Mouse (Mus musculus): ENCODE results near the gene Grid2. TPM values are rescaled to one million over a fixed set of nuclear protein-coding genes. Genes with fewer than 3 reads are reported as not detected.
A peak's percentile ranks its signal among the peaks of the same experiment; 100 is the strongest.

The Grid2 gene
- polyA plus RNA-seq, 1 experiment from 2014 or later = 3.9 TPM

GRCm38 (mm10) chr6:64728499-64729198 is 1473.0 kb downstream of the Grid2 start, which contains the start of gene Atoh1:
Atoh1 (plus strand) TSS chr6:64729125.
- 0 out of 2 replicates have a peak within 1 kb of the TSS, but pooled peaks have one; percentile 24 for H3K9ac ChIP-seq (replicated peaks)
- under 1% methylated on average over 34 of the region's 34 CpGs for WGBS
- H3K27ac ChIP-seq (replicated peaks) = no peak within 1 kb of the TSS
- H3K4me1 ChIP-seq = peaks cover 31% of the 10 kb centered on the region
- peaks cover 63% of the 10 kb centered on the region for H3K27me3 ChIP-seq
- H3K36me3 ChIP-seq = no peaks in the 10 kb centered on the region
- peak within 1 kb of the TSS; percentile 42 for H3K4me3 ChIP-seq
- ATAC-seq (replicated peaks) = peak; percentile 83
- H3K4me2 ChIP-seq (replicated peaks) = peak within 1 kb of the TSS; percentile 79
- no peaks in the 10 kb centered on the region for H3K9me3 ChIP-seq

DNA sequence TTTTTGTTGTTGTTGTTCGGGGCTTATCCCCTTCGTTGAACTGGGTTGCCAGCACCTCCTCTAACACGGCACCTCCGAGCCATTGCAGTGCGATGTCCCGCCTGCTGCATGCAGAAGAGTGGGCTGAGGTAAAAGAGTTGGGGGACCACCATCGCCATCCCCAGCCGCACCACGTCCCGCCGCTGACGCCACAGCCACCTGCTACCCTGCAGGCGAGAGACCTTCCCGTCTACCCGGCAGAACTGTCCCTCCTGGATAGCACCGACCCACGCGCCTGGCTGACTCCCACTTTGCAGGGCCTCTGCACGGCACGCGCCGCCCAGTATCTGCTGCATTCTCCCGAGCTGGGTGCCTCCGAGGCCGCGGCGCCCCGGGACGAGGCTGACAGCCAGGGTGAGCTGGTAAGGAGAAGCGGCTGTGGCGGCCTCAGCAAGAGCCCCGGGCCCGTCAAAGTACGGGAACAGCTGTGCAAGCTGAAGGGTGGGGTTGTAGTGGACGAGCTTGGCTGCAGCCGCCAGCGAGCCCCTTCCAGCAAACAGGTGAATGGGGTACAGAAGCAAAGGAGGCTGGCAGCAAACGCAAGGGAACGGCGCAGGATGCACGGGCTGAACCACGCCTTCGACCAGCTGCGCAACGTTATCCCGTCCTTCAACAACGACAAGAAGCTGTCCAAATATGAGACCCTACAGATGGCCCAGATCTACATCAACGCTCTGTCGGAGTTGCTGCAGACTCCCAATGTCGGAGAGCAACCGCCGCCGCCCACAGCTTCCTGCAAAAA is 1473.7 kb downstream of the Grid2 start:
- Histone ChIP-seq H3K9ac (replicated peaks) (0 out of 2 replicates have a peak overlapping the region, but pooled peaks have one; percentile 24), H3K4me1 (peaks cover 38% of the 10 kb centered on the region), H3K4me2 (replicated peaks) (peak overlapping the region; percentile 79), H3K36me3 (no peaks in the 10 kb centered on the region), H3K4me3 (peak overlapping the region; percentile 42), H3K27me3 (peaks cover 70% of the 10 kb centered on the region), H3K27ac (replicated peaks) (no peak overlapping the region), H3K9me3 (no peaks in the 10 kb centered on the region)
- ATAC-seq (replicated peaks) = peak; percentile 71
- WGBS = under 1% methylated on average over 50 of the region's 53 CpGs

- Histone ChIP-seq H3K36me3 (no peaks in the 10 kb centered on the region), H3K9ac (replicated peaks) (no peak overlapping the region), H3K9me3 (no peaks in the 10 kb centered on the region), H3K27me3 (peaks cover 73% of the 10 kb centered on the region), H3K4me1 (peaks cover 43% of the 10 kb centered on the region), H3K4me2 (replicated peaks) (peak overlapping the region; percentile 79), H3K27ac (replicated peaks) (no peak overlapping the region), H3K4me3 (peak overlapping the region; percentile 42)
- ATAC-seq (replicated peaks) = 0 out of 2 replicates have a peak, but pooled peaks have one; percentile 8
- WGBS = under 1% methylated on average over 19 of the region's 19 CpGs
Measured at GRCm38 (mm10) chr6:64730030-64730429, 1474.4 kb downstream of the Grid2 start.

DNA sequence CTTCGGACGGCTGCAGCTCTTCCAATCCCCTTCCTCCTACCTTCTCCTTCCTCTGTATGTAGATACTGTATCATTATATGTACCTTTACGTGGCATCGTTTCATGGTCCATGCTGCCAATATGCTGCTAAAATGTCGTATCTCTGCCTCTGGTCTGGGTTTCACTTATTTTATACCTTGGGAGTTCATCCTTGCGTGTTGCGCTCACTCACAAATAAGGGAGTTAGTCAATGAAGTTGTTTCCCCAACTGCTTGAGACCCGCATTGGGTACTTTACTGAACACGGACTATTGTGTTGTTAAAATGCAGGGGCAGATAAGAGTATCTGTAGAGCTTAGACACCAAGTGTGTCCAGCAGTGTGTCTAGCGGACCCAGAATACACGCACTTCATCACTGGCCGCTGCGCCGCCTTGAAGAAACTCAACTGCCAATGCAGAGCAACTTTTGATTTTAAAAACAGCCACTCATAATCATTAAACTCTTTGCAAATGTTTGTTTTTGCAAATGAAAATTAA is 1474.9 kb downstream of the Grid2 start:
- H3K27me3 ChIP-seq = peaks cover 78% of the 10 kb centered on the region
- H3K4me1 ChIP-seq = peaks cover 43% of the 10 kb centered on the region
- H3K9me3 ChIP-seq = no peaks in the 10 kb centered on the region
- 2% methylated on average over 14 of the region's 14 CpGs for WGBS
- no peak for ATAC-seq (replicated peaks)
- no peak overlapping the region for H3K4me3 ChIP-seq
- no peak overlapping the region for H3K27ac ChIP-seq (replicated peaks)
- H3K36me3 ChIP-seq = no peaks in the 10 kb centered on the region
- H3K4me2 ChIP-seq (replicated peaks) = peak overlapping the region; percentile 79; the same call in 1 of the 2 replicates
- no peak overlapping the region for H3K9ac ChIP-seq (replicated peaks)

DNA sequence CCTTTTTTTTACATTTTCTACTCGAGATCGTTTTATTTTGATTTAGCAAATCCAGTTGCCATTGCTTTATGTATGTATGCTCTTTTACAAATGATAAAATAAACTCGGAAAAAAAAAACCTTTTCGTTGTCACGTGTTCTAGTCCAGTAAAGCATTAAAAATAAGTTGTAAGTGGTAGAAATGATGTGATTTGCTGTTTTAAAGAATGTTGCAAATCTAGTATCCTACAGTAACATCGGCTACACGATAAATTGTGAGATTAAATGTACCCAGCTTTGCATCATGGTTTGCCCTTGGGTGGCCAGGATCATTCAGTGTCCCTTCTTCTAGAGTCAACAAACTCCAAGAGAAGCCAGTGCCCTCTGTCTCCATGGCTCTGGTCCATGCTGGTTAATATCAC is 1475.5 kb downstream of the Grid2 start:
- H3K27ac ChIP-seq (replicated peaks) = no peak overlapping the region
- peaks cover 82% of the 10 kb centered on the region for H3K27me3 ChIP-seq
- no peak overlapping the region for H3K9ac ChIP-seq (replicated peaks)
- H3K4me2 ChIP-seq (replicated peaks) = no peak overlapping the region
- H3K4me3 ChIP-seq = no peak overlapping the region
- no peak for ATAC-seq (replicated peaks)
- H3K9me3 ChIP-seq = no peaks in the 10 kb centered on the region
- H3K4me1 ChIP-seq = peaks cover 43% of the 10 kb centered on the region
- WGBS = 6% methylated on average over 7 of the region's 7 CpGs
- no peaks in the 10 kb centered on the region for H3K36me3 ChIP-seq

GRCm38 (mm10) chr6:64731621-64732320 is 1476.1 kb downstream of the Grid2 start:
- H3K4me1 ChIP-seq = peaks cover 43% of the 10 kb centered on the region
- no peaks in the 10 kb centered on the region for H3K9me3 ChIP-seq
- H3K27ac ChIP-seq (replicated peaks) = no peak overlapping the region
- no peak overlapping the region for H3K9ac ChIP-seq (replicated peaks)
- WGBS = under 1% methylated on average over 8 of the region's 8 CpGs
- H3K4me3 ChIP-seq = no peak overlapping the region
- H3K27me3 ChIP-seq = peaks cover 83% of the 10 kb centered on the region
- no peak for ATAC-seq (replicated peaks)
- H3K4me2 ChIP-seq (replicated peaks) = no peak overlapping the region
- no peaks in the 10 kb centered on the region for H3K36me3 ChIP-seq

DNA sequence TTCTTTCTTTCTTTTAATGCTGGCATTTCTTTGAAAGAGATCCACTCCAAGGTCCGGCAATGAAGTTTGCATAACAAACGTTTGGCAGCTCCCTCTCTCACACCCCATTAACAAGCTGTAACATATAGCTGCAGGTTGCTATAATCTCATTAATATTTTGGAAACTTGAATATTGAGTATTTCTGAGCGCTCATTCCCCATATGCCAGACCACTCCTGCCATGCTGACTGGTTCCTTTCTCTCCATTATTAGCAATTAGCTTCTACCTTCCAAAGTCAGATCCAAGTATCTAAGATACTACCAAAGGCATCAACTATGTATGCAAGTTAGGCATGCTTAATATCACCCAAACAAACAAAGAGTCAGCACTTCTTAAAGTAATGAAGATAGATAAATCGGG is 1477.6 kb downstream of the Grid2 start:
- no peaks in the 10 kb centered on the region for H3K36me3 ChIP-seq
- H3K27ac ChIP-seq (replicated peaks) = no peak overlapping the region
- H3K9me3 ChIP-seq = no peaks in the 10 kb centered on the region
- H3K4me1 ChIP-seq = peaks cover 35% of the 10 kb centered on the region
- no peak for ATAC-seq (replicated peaks)
- H3K4me2 ChIP-seq (replicated peaks) = no peak overlapping the region
- 3% methylated on average over 4 of the region's 4 CpGs for WGBS
- H3K27me3 ChIP-seq = peaks cover 71% of the 10 kb centered on the region
- H3K9ac ChIP-seq (replicated peaks) = no peak overlapping the region
- H3K4me3 ChIP-seq = no peak overlapping the region

DNA sequence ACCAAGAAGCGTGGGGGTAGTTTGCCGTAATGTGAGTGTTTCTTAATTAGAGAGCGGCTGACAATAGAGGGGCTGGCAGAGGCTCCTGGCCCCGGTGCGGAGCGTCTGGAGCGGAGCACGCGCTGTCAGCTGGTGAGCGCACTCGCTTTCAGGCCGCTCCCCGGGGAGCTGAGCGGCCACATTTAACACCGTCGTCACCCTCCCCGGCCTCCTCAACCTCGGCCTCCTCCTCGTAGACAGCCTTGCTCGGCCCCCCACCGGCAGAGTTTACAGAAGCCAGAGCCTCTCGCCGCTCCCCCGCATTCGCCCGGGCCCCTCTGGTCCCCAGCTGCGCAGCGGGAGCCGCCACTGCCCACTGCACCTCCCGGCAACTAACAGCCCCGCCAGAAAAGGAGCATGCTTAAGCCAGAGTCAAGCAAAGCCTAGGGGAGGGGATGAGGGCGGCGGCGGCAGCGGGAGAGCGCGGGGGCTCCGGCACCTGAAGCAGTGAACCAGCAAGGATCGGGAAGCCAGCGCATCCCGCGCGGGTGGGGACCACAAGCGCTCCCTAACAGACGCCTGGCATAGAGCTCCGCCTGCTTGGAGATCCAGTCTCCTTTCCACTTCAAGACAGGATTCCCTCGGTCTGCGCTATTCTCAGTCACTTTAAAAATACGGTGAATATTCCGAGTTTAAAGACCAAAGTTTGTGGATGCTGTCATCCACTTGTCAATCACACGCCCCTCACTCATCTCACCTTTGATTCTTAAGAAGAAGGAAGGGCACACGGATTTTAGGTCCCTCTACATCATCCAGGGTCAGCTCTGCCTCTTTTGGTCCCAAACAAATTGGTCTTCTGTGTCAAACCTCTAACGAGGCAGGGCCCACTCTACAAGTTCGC is 1479.0 kb downstream of the Grid2 start:
- Histone ChIP-seq H3K9ac (replicated peaks) (peak overlapping the region; percentile 23), H3K27ac (replicated peaks) (no peak overlapping the region), H3K36me3 (no peaks in the 10 kb centered on the region), H3K4me1 (peaks cover 21% of the 10 kb centered on the region), H3K4me3 (peak overlapping the region; percentile 48), H3K4me2 (replicated peaks) (peak overlapping the region; percentile 89), H3K9me3 (no peaks in the 10 kb centered on the region), H3K27me3 (peaks cover 57% of the 10 kb centered on the region)
- peak; percentile 81 for ATAC-seq (replicated peaks)
- 1% methylated on average over 53 of the region's 54 CpGs for WGBS

GRCm38 (mm10) chr6:64736317-64736716 is 1480.6 kb downstream of the Grid2 start:
- Histone ChIP-seq H3K27ac (replicated peaks) (no peak overlapping the region), H3K36me3 (no peaks in the 10 kb centered on the region), H3K27me3 (peaks cover 44% of the 10 kb centered on the region), H3K9me3 (no peaks in the 10 kb centered on the region), H3K4me2 (replicated peaks) (no peak overlapping the region), H3K4me1 (peaks cover 13% of the 10 kb centered on the region), H3K9ac (replicated peaks) (no peak overlapping the region), H3K4me3 (no peak overlapping the region)
- ATAC-seq (replicated peaks) = no peak
- 72% methylated on average over 4 of the region's 4 CpGs for WGBS

- Histone ChIP-seq H3K27ac (replicated peaks) (no peak overlapping the region), H3K9me3 (no peaks in the 10 kb centered on the region), H3K4me1 (no peaks in the 10 kb centered on the region), H3K27me3 (no peaks in the 10 kb centered on the region), H3K4me3 (no peak overlapping the region), H3K4me2 (replicated peaks) (no peak overlapping the region), H3K36me3 (no peaks in the 10 kb centered on the region), H3K9ac (replicated peaks) (no peak overlapping the region)
- WGBS = 89% methylated on average over 2 of the region's 2 CpGs
- no peak for ATAC-seq (replicated peaks)
Measured at GRCm38 (mm10) chr6:64742915-64743489, 1487.3 kb downstream of the Grid2 start.

All from forebrain, embryonic 15.5 days (tissue).